Mouse (Mus musculus) heart, adult 18-20 months (tissue): ENCODE data around the gene Tceanc2. TPM values are rescaled to one million over a fixed set of nuclear protein-coding genes. Genes with fewer than 3 reads are reported as not detected.
"Not testable (repeated sequence)": the region's sequence is repeated elsewhere in the genome, so short reads cannot be mapped to it uniquely, and the experiment has no call there.

Source experiments
- DNase-seq, 2 experiments: peaks; one replicate each; pipeline ENCODE4 v3.0.0; 2021 to 2022; ENCODE audit warnings: mixed read lengths in 1 of 2
- total RNA-seq, 2 experiments: library from RNA; stranded (reverse); gene quantifications; 2 replicates each; pipeline ENCODE4 v1.2.3; 2021

The Tceanc2 gene
- total RNA-seq, 2 experiments from 2014 or later = 13.5 to 15.4 TPM

GRCm38 (mm10) chr4:107126891-107127524 is 51.9 kb downstream of the Tceanc2 start:
- DNase-seq = no peak

- no peak for DNase-seq
These were observed 52.5 kb downstream of the Tceanc2 start for GRCm38 (mm10) chr4:107126389-107126788.

GRCm38 (mm10) chr4:107125101-107125500 is 53.8 kb downstream of the Tceanc2 start:
- no peak for DNase-seq

GRCm38 (mm10) chr4:107124376-107124775 is 54.5 kb downstream of the Tceanc2 start:
- DNase-seq = no peak

- peak; percentile 42 for DNase-seq
These were observed 57.6 kb downstream of the Tceanc2 start for GRCm38 (mm10) chr4:107121165-107121943.

- DNase-seq = no peak
These were observed 58.2 kb downstream of the Tceanc2 start for GRCm38 (mm10) chr4:107120676-107121075.

GRCm38 (mm10) chr4:107119056-107119455 is 59.9 kb downstream of the Tceanc2 start:
- DNase-seq = no peak

- no peak for DNase-seq
These were observed 61.1 kb downstream of the Tceanc2 start for GRCm38 (mm10) chr4:107117741-107118385.

- no peak for DNase-seq
These were observed 64.6 kb downstream of the Tceanc2 start for GRCm38 (mm10) chr4:107114278-107114677.

GRCm38 (mm10) chr4:107109181-107109580 is 69.7 kb downstream of the Tceanc2 start:
- not testable (repeated sequence) for DNase-seq

GRCm38 (mm10) chr4:107108291-107108731 is 70.6 kb downstream of the Tceanc2 start:
- DNase-seq = no peak

GRCm38 (mm10) chr4:107106777-107107176 is 72.1 kb downstream of the Tceanc2 start:
- no peak for DNase-seq

- DNase-seq = no peak
These were observed 76.7 kb downstream of the Tceanc2 start for GRCm38 (mm10) chr4:107102220-107102619.

- no peak for DNase-seq
These were observed 80.0 kb downstream of the Tceanc2 start for GRCm38 (mm10) chr4:107098791-107099525.

- DNase-seq = no peak
These were observed 80.5 kb downstream of the Tceanc2 start for GRCm38 (mm10) chr4:107098375-107098774.

GRCm38 (mm10) chr4:107097871-107098270 is 81.0 kb downstream of the Tceanc2 start:
- DNase-seq = no peak

GRCm38 (mm10) chr4:107096841-107097373 is 82.0 kb downstream of the Tceanc2 start, which contains the start of gene Cdcp2:
Cdcp2 (plus strand) TSS chr4:107096891.
- peak in 1 of 2 experiments; percentile 9 for DNase-seq

GRCm38 (mm10) chr4:107096043-107096442 is 82.9 kb downstream of the Tceanc2 start:
- DNase-seq = no peak

GRCm38 (mm10) chr4:107094484-107095187 is 84.3 kb downstream of the Tceanc2 start:
- no peak for DNase-seq

GRCm38 (mm10) chr4:107091696-107092095 is 87.2 kb downstream of the Tceanc2 start:
- no peak for DNase-seq

GRCm38 (mm10) chr4:107084858-107085257 is 94.1 kb downstream of the Tceanc2 start:
- DNase-seq = peak in 1 of 2 experiments; percentile 14
